In genomic region chr9:49365763-49366162, GRCm38 (mm10) we compare ENCODE assay signal across 14 mouse cellular contexts. TPM values are rescaled to one million over a fixed set of nuclear protein-coding genes. Genes with fewer than 3 reads are reported as not detected.
DNase-seq lines count a peak whose midpoint lies in the region; ATAC-seq lines count a peak whose summit lies in the region.
"Had no signal": no experiment of that assay in that cellular context is flagged by ENCODE, and none has a peak within 500 bp of the region (broad histone marks: within the 10 kb centered on the region; RNA-seq: fewer than 3 reads in every experiment).

No protein-coding gene starts in this region.

- no peaks in the 10 kb centered on the region for H3K9me3 ChIP-seq in hindbrain, embryonic 11.5 days (ENCODE audit: control insufficient read depth, low read length)
- no peaks in the 10 kb centered on the region for H3K9me3 ChIP-seq in hindbrain, embryonic 16.5 days (ENCODE audit: control insufficient read depth, low read length)
- H3K9me3 ChIP-seq in liver, embryonic 12.5 days (replicated peaks), result no peaks in the 10 kb centered on the region
- H3K9me3 ChIP-seq: embryonic facial prominence, embryonic 12.5 days; heart, embryonic 13.5 days; limb, embryonic 12.5 days had no signal

- no peaks in the 10 kb centered on the region for H3K36me3 ChIP-seq in hindbrain, embryonic 11.5 days (ENCODE audit: control insufficient read depth, insufficient read depth, low read length)
- H3K36me3 ChIP-seq in hindbrain, embryonic 16.5 days (ENCODE audit: control insufficient read depth, insufficient read depth, low read length), result no peaks in the 10 kb centered on the region
- no peaks in the 10 kb centered on the region for H3K36me3 ChIP-seq in liver, embryonic 12.5 days
- H3K36me3 ChIP-seq: embryonic facial prominence, embryonic 12.5 days; heart, embryonic 13.5 days; limb, embryonic 12.5 days had no signal

- no peak overlapping the region for H3K4me3 ChIP-seq in hindbrain, embryonic 11.5 days (ENCODE audit: low read depth, low read length)
- H3K4me3 ChIP-seq in hindbrain, embryonic 16.5 days (ENCODE audit: low read length), result no peak overlapping the region
- H3K4me3 ChIP-seq in liver, embryonic 12.5 days, result no peak overlapping the region
- H3K4me3 ChIP-seq: embryonic facial prominence, embryonic 12.5 days; heart, embryonic 13.5 days; limb, embryonic 12.5 days had no signal

- no peak for ATAC-seq in hindbrain, embryonic 11.5 days (ENCODE audit: low FRiP score)
- no peak for ATAC-seq in hindbrain, embryonic 16.5 days
- 0 out of 2 replicates have a peak, but pooled peaks have one; percentile 15 for ATAC-seq in liver, embryonic 12.5 days
- ATAC-seq: activated CD4-positive, CD25-positive, alpha-beta regulatory T cell, adult 4 months had no signal

- WGBS in hindbrain, embryonic 11.5 days, result 22% methylated on average over 5 of the region's 5 CpGs
- 21% methylated on average over 5 of the region's 5 CpGs for WGBS in hindbrain, embryonic 16.5 days
- WGBS in liver, embryonic 12.5 days (ENCODE audit: insufficient replicate concordance), result 12% methylated on average over 5 of the region's 5 CpGs

- H3K4me1 ChIP-seq in hindbrain, embryonic 11.5 days (replicated peaks; ENCODE audit: control insufficient read depth, insufficient read depth, low read length), result no peaks in the 10 kb centered on the region
- no peaks in the 10 kb centered on the region for H3K4me1 ChIP-seq in hindbrain, embryonic 16.5 days (ENCODE audit: control insufficient read depth, insufficient read depth, low read depth, low read length)
- H3K4me1 ChIP-seq in liver, embryonic 12.5 days, result no peaks in the 10 kb centered on the region

- no peak overlapping the region for H3K9ac ChIP-seq in hindbrain, embryonic 11.5 days (ENCODE audit: low read depth, low read length)
- no peak overlapping the region for H3K9ac ChIP-seq in hindbrain, embryonic 16.5 days (ENCODE audit: low read depth, low read length)
- no peak overlapping the region for H3K9ac ChIP-seq in liver, embryonic 12.5 days
- H3K9ac ChIP-seq: embryonic facial prominence, embryonic 12.5 days; heart, embryonic 13.5 days; limb, embryonic 12.5 days had no signal

- H3K27ac ChIP-seq in hindbrain, embryonic 11.5 days (ENCODE audit: low read depth, low read length), result no peak overlapping the region
- no peak overlapping the region for H3K27ac ChIP-seq in hindbrain, embryonic 16.5 days (ENCODE audit: low read depth, low read length)
- H3K27ac ChIP-seq in liver, embryonic 12.5 days, result no peak overlapping the region
- H3K27ac ChIP-seq: embryonic facial prominence, embryonic 12.5 days; heart, embryonic 13.5 days; limb, embryonic 12.5 days had no signal

- H3K27me3 ChIP-seq in hindbrain, embryonic 11.5 days (ENCODE audit: control insufficient read depth, insufficient read depth, low read length), result no peaks in the 10 kb centered on the region
- no peaks in the 10 kb centered on the region for H3K27me3 ChIP-seq in hindbrain, embryonic 16.5 days (replicated peaks; ENCODE audit: control insufficient read depth, insufficient read depth, low read length)
- no peaks in the 10 kb centered on the region for H3K27me3 ChIP-seq in liver, embryonic 12.5 days (replicated peaks)
- H3K27me3 ChIP-seq: embryonic facial prominence, embryonic 12.5 days; heart, embryonic 13.5 days; limb, embryonic 12.5 days had no signal

- peak; percentile 38 for DNase-seq in hindbrain, embryonic 11.5 days (ENCODE audit: low spot score)
- DNase-seq in ZHBTc4 (ENCODE audit: low read depth, low spot score) (peak; percentile 94), MN1 (ENCODE audit: low spot score) (no peak)
- DNase-seq in lung, postnatal 4 days, result peak; percentile 14 to 62
- no peak for DNase-seq in spleen, adult 12 weeks (ENCODE audit: low spot score)
- DNase-seq in thymus, postnatal 25 days, result no peak
- DNase-seq: kidney, adult 2 months; right cerebral cortex, adult 18-20 months had no signal

- no peak overlapping the region for H3K4me2 ChIP-seq in hindbrain, embryonic 11.5 days (replicated peaks; ENCODE audit: low read depth, low read length)
- no peak overlapping the region for H3K4me2 ChIP-seq in hindbrain, embryonic 16.5 days (ENCODE audit: low read length)
- H3K4me2 ChIP-seq in liver, embryonic 12.5 days, result no peak overlapping the region
- H3K4me2 ChIP-seq: embryonic facial prominence, embryonic 12.5 days; heart, embryonic 13.5 days; limb, embryonic 12.5 days had no signal

RNA-seq across cellular contexts. Expression of gene Drd2, which starts 25.3 kb away (rescaled TPM):
- 0.77 and 1.5 TPM in 2 replicates for polyA plus RNA-seq in hindbrain, embryonic 11.5 days (2014; fragmentation: Nextera tagmentation; extraction: Ambion mirVana)
- polyA plus RNA-seq in hindbrain, embryonic 16.5 days (2015; fragmentation: Nextera tagmentation; extraction: Ambion mirVana), result 2.4 and 6.3 TPM in 2 replicates
- polyA plus RNA-seq in liver, embryonic 12.5 days (2016; fragmentation: Nextera tagmentation; extraction: Ambion mirVana), result not detected in 2 replicates
- polyA plus RNA-seq: activated CD4-positive, CD25-positive, alpha-beta regulatory T cell, adult 4 months; embryonic facial prominence, embryonic 12.5 days; limb, embryonic 12.5 days had no signal

Comparison
In these comparisons a context has a peak if more than half of its experiments do, and no peak if none do; other contexts are left out.
1. DNase-seq: peak in hindbrain, embryonic 11.5 days (single experiment), ZHBTc4 (single experiment) and lung, postnatal 4 days (2 of 2); none in spleen, adult 12 weeks (single experiment), thymus, postnatal 25 days (single experiment) and MN1 (single experiment).